Mouse (Mus musculus): ENCODE results near the gene Tfap2a. TPM values are rescaled to one million over a fixed set of nuclear protein-coding genes. Genes with fewer than 3 reads are reported as not detected.

The Tfap2a gene
- polyA plus RNA-seq, 1 experiment from 2014 or later: 0.07 TPM

DNA sequence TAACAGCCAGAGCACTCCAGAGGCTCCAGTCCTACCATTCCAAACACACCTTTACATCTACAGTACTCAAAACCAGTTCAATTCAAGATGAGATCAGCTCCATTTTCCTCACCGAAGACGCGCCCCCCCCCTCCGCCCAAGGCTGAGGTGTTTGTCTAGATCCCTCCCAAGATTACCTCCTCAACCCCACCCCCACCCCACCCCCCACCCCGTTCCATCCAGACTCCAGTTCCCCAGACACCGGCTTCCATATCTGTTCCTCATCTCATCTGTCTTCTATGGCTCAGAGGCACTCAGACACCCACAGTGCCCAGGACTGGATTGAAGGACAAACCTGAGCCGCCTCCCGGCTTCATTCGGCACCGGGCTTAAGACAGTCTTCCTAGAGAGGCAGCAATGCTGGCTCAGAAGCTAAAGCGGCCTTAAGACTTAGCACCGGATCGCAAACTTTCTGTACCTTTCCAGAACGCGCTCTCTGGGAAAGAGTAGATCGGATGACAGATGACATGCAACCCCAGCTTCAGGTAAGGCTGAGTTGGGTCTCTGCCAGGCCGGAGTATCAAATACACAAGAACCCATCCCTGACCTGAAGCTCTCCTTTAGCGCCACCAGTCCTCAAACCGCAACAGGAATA, 2.7 kb upstream of the Tfap2a start:
- no peak overlapping the region for H3K4me2 ChIP-seq (replicated peaks; ENCODE audit: low read depth)
- WGBS: 1% methylated on average over 19 of the region's 19 CpGs
- H3K4me1 ChIP-seq (replicated peaks; ENCODE audit: control insufficient read depth, insufficient read depth, low read length): no peaks in the 10 kb centered on the region
- H3K27ac ChIP-seq (ENCODE audit: low read depth, low read length): no peak overlapping the region
- no peak for TF ChIP-seq CTCF (IDR thresholded peaks at IDR 0.05; ENCODE audit: low read depth)
- H3K4me3 ChIP-seq (ENCODE audit: low read depth, low read length): no peak overlapping the region
- H3K36me3 ChIP-seq (ENCODE audit: control insufficient read depth, insufficient read depth): no peaks in the 10 kb centered on the region
- H3K27me3 ChIP-seq (replicated peaks; ENCODE audit: control insufficient read depth, insufficient read depth, low read length): peaks cover 98% of the 10 kb centered on the region
- no peaks in the 10 kb centered on the region for H3K9me3 ChIP-seq (ENCODE audit: control insufficient read depth)
- no peak for ATAC-seq
- H3K9ac ChIP-seq (ENCODE audit: low read depth, low read length): no peak overlapping the region

DNA sequence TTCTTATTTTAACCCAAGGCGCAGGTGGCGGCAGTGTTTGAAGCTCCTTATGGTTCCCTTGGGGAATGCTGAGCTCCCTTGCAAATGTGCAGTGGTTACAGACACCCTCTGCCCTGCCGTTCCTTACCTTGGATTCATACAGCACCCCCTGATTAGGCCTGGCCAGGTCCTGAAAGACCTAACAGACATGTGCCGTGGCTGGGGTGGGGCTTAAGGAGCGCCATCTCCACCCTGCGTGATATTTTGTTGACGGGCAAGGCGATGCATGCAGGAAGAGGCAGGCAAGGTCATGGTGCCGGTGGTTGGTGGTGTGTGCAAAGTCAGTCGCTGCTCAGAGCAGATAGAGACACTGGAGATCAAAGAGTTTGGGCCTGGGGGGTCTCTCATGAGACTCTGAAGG, 1.7 kb upstream of the Tfap2a start:
- Histone ChIP-seq H3K4me3 (ENCODE audit: low read depth, low read length) (no peak overlapping the region), H3K4me2 (replicated peaks; ENCODE audit: low read depth) (no peak overlapping the region), H3K9ac (ENCODE audit: low read depth, low read length) (no peak overlapping the region), H3K4me1 (replicated peaks; ENCODE audit: control insufficient read depth, insufficient read depth, low read length) (no peaks in the 10 kb centered on the region), H3K9me3 (ENCODE audit: control insufficient read depth) (no peaks in the 10 kb centered on the region), H3K27ac (ENCODE audit: low read depth, low read length) (no peak overlapping the region), H3K27me3 (replicated peaks; ENCODE audit: control insufficient read depth, insufficient read depth, low read length) (peaks cover 96% of the 10 kb centered on the region), H3K36me3 (ENCODE audit: control insufficient read depth, insufficient read depth) (no peaks in the 10 kb centered on the region)
- no peak for ATAC-seq
- no peak for TF ChIP-seq CTCF (IDR thresholded peaks at IDR 0.05; ENCODE audit: low read depth)
- 4% methylated on average over 10 of the region's 10 CpGs for WGBS

GRCm38 (mm10) chr13:40739121-40739650, 1.0 kb upstream of the Tfap2a start:
- TF ChIP-seq CTCF (IDR thresholded peaks at IDR 0.05; ENCODE audit: low read depth): no peak
- Histone ChIP-seq H3K4me1 (replicated peaks; ENCODE audit: control insufficient read depth, insufficient read depth, low read length) (no peaks in the 10 kb centered on the region), H3K4me3 (ENCODE audit: low read depth, low read length) (0 out of 2 replicates have a peak overlapping the region, but pooled peaks have one; percentile 7), H3K9me3 (ENCODE audit: control insufficient read depth) (no peaks in the 10 kb centered on the region), H3K36me3 (ENCODE audit: control insufficient read depth, insufficient read depth) (no peaks in the 10 kb centered on the region), H3K4me2 (replicated peaks; ENCODE audit: low read depth) (no peak overlapping the region), H3K9ac (ENCODE audit: low read depth, low read length) (no peak overlapping the region), H3K27me3 (replicated peaks; ENCODE audit: control insufficient read depth, insufficient read depth, low read length) (peaks cover 97% of the 10 kb centered on the region), H3K27ac (ENCODE audit: low read depth, low read length) (no peak overlapping the region)
- 2% methylated on average over 17 of the region's 17 CpGs for WGBS
- no peak for ATAC-seq

GRCm38 (mm10) chr13:40737761-40738160, 415 bp downstream of the Tfap2a start:
- H3K9ac ChIP-seq (ENCODE audit: low read depth, low read length): no peak overlapping the region
- 2% methylated on average over 21 of the region's 22 CpGs for WGBS
- no peaks in the 10 kb centered on the region for H3K4me1 ChIP-seq (replicated peaks; ENCODE audit: control insufficient read depth, insufficient read depth, low read length)
- no peak overlapping the region for H3K4me2 ChIP-seq (replicated peaks; ENCODE audit: low read depth)
- no peaks in the 10 kb centered on the region for H3K36me3 ChIP-seq (ENCODE audit: control insufficient read depth, insufficient read depth)
- no peak for TF ChIP-seq CTCF (IDR thresholded peaks at IDR 0.05; ENCODE audit: low read depth)
- no peaks in the 10 kb centered on the region for H3K9me3 ChIP-seq (ENCODE audit: control insufficient read depth)
- no peak overlapping the region for H3K27ac ChIP-seq (ENCODE audit: low read depth, low read length)
- ATAC-seq: no peak
- peaks cover 97% of the 10 kb centered on the region for H3K27me3 ChIP-seq (replicated peaks; ENCODE audit: control insufficient read depth, insufficient read depth, low read length)
- H3K4me3 ChIP-seq (ENCODE audit: low read depth, low read length): no peak overlapping the region; the same call in 1 of the 2 replicates

- no peak overlapping the region for H3K4me2 ChIP-seq (replicated peaks; ENCODE audit: low read depth)
- H3K4me1 ChIP-seq (replicated peaks; ENCODE audit: control insufficient read depth, insufficient read depth, low read length): no peaks in the 10 kb centered on the region
- TF ChIP-seq CTCF (IDR thresholded peaks at IDR 0.05; ENCODE audit: low read depth): no peak
- no peak overlapping the region for H3K9ac ChIP-seq (ENCODE audit: low read depth, low read length)
- H3K36me3 ChIP-seq (ENCODE audit: control insufficient read depth, insufficient read depth): no peaks in the 10 kb centered on the region
- ATAC-seq: no peak
- H3K27me3 ChIP-seq (replicated peaks; ENCODE audit: control insufficient read depth, insufficient read depth, low read length): peaks cover 97% of the 10 kb centered on the region
- H3K27ac ChIP-seq (ENCODE audit: low read depth, low read length): no peak overlapping the region
- no peaks in the 10 kb centered on the region for H3K9me3 ChIP-seq (ENCODE audit: control insufficient read depth)
- 30% methylated on average over 15 of the region's 15 CpGs for WGBS
- no peak overlapping the region for H3K4me3 ChIP-seq (ENCODE audit: low read depth, low read length)
These were observed 1.1 kb downstream of the Tfap2a start for GRCm38 (mm10) chr13:40737099-40737498.

GRCm38 (mm10) chr13:40736107-40736780, 1.9 kb downstream of the Tfap2a start:
- Histone ChIP-seq H3K4me3 (ENCODE audit: low read depth, low read length) (peak overlapping the region; percentile 35), H3K4me1 (replicated peaks; ENCODE audit: control insufficient read depth, insufficient read depth, low read length) (no peaks in the 10 kb centered on the region; the same call in 1 of the 2 replicates), H3K9me3 (ENCODE audit: control insufficient read depth) (no peaks in the 10 kb centered on the region), H3K27me3 (replicated peaks; ENCODE audit: control insufficient read depth, insufficient read depth, low read length) (peaks cover 97% of the 10 kb centered on the region), H3K36me3 (ENCODE audit: control insufficient read depth, insufficient read depth) (no peaks in the 10 kb centered on the region), H3K4me2 (replicated peaks; ENCODE audit: low read depth) (peak overlapping the region; percentile 53), H3K9ac (ENCODE audit: low read depth, low read length) (no peak overlapping the region), H3K27ac (ENCODE audit: low read depth, low read length) (no peak overlapping the region)
- TF ChIP-seq CTCF (IDR thresholded peaks at IDR 0.05; ENCODE audit: low read depth): no peak
- no peak for ATAC-seq
- WGBS: 29% methylated on average over 19 of the region's 19 CpGs
